Mouse (Mus musculus): ENCODE data around the gene Pex11b.
"Not testable (repeated sequence)": the region's sequence is repeated elsewhere in the genome, so short reads cannot be mapped to it uniquely, and the experiment has no call there.

The Pex11b gene

GRCm38 (mm10) chr3:96678456-96678855 lies 43.3 kb downstream of the Pex11b start:
- DNase-seq, result no peak

GRCm38 (mm10) chr3:96679159-96679674 lies 44.0 kb downstream of the Pex11b start:
- no peak for DNase-seq

GRCm38 (mm10) chr3:96680269-96680956 lies 45.2 kb downstream of the Pex11b start:
- no peak for DNase-seq

GRCm38 (mm10) chr3:96683496-96683895 lies 48.3 kb downstream of the Pex11b start:
- DNase-seq, result no peak

- no peak for DNase-seq
These were observed 49.1 kb downstream of the Pex11b start for GRCm38 (mm10) chr3:96684151-96684821.

- no peak for DNase-seq
These were observed 49.6 kb downstream of the Pex11b start for GRCm38 (mm10) chr3:96684822-96685156.

GRCm38 (mm10) chr3:96686057-96686456 lies 50.9 kb downstream of the Pex11b start:
- not testable (repeated sequence) for DNase-seq

- DNase-seq, result no peak
These were observed 53.7 kb downstream of the Pex11b start for GRCm38 (mm10) chr3:96688854-96689253.

- no peak for DNase-seq
These were observed 55.1 kb downstream of the Pex11b start for GRCm38 (mm10) chr3:96690298-96690697.

- DNase-seq, result peak; percentile 30
These were observed 57.3 kb downstream of the Pex11b start for GRCm38 (mm10) chr3:96692506-96692905.

- no peak for DNase-seq
These were observed 58.4 kb downstream of the Pex11b start for GRCm38 (mm10) chr3:96693579-96693978.

Data from kidney, postnatal 14 days (tissue).